Mouse (Mus musculus) sigmoid colon, adult 10 weeks (tissue): ENCODE measurements around the gene Cfap97d2. TPM values are rescaled to one million over a fixed set of nuclear protein-coding genes. Genes with fewer than 3 reads are reported as not detected.

ENCODE experiments used
- polyA plus RNA-seq: library from polyadenylated mRNA; stranded (reverse); fragments of 350-450 nt; fragmentation: Illumina TruSeq; extraction: RNeasy Lipid Tissue Mini Kit (QIAGEN cat#74804); gene quantifications from one replicate; pipeline ENCODE4 v1.2.3, GENCODE M21; 2014; ENCODE audit warnings: low read depth, low replicate concordance

The Cfap97d2 gene
- polyA plus RNA-seq, result not detected

GRCm38 (mm10) chr8:13705668-13706067, at the start of gene Cfap97d2:
Gene Cfap97d2, plus strand, starts transcription at chr8:13705889.

GRCm38 (mm10) chr8:13677413-13677883, 28.2 kb upstream of the Cfap97d2 start, which contains the start of gene Rasa3:
Gene Rasa3, minus strand, starts transcription at chr8:13677603.

GRCm38 (mm10) chr8:13756982-13757804, 51.5 kb downstream of the Cfap97d2 start, which contains the start of gene Cdc16:
Gene Cdc16, plus strand, starts transcription at chr8:13757676.

DNA sequence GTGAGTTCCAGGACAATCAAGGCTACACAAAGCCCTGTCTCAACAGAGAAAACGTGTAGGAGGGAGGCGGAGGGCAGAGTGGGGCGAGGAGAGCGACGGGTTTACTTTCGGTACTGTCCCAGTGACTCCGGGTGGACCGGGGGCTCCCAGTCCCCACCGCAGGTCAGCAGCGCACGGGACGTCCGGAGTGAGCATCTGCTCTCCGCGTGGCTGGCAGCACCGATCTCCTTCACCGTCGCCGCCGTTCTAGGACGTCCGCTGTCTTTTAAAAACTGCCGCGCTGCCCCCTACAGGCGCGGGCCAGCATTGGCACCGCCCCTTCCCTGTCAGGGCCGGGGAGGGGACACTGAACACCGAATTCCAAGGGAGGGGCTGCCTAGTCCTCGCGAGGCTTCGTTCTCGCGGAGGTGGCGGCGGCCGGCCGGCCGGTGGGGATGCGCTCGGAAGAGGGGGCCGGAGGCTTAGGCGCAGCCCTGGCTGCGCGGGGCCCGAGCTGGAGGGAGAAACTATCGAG, 79.6 kb downstream of the Cfap97d2 start, which contains the start of gene Upf3a:
Gene Upf3a (plus strand): TSS at position 366 of the 514 bp plus-strand sequence.

Other genes with a start within 250 kb of the Cfap97d2 start
- 19.8 TPM for gene Gas6, start 211.4 kb upstream of the Cfap97d2 start, polyA plus RNA-seq
- gene 1700029H14Rik, start 143.4 kb upstream of the Cfap97d2 start, polyA plus RNA-seq, result not detected
- gene Rasa3, start 28.3 kb upstream of the Cfap97d2 start, polyA plus RNA-seq, result 12.5 TPM
- gene Cdc16, start 51.8 kb downstream of the Cfap97d2 start, polyA plus RNA-seq, result 62.4 TPM
- 18.2 TPM for gene Upf3a, start 79.7 kb downstream of the Cfap97d2 start, polyA plus RNA-seq
- gene AF366264, start 132.5 kb downstream of the Cfap97d2 start, polyA plus RNA-seq, result not detected
- gene Champ1, start 163.8 kb downstream of the Cfap97d2 start, polyA plus RNA-seq, result 12.2 TPM
- gene Coprs, start 184.4 kb downstream of the Cfap97d2 start, polyA plus RNA-seq, result 6.7 TPM